Mouse (Mus musculus) small intestine, adult 2 months (tissue): ENCODE data around the gene Dmc1.

Experiments used
- CTCF ChIP-seq: fragments of 200-500 bp; IDR thresholded peaks from 2 replicates; pipeline ENCODE4 v1.5.1; 2012; ENCODE audit warnings: low read depth, mild to moderate bottlenecking, control low read depth, inconsistent platforms, low read length, moderate library complexity, mixed read lengths; ENCODE audit not compliant: insufficient replicate concordance, insufficient read length; ENCODE audit errors: extremely low read depth
- POLR2A ChIP-seq: fragments of 200-500 bp; IDR thresholded peaks from 2 replicates; pipeline ENCODE4 v1.6.1; 2012; ENCODE audit warnings: low read depth, mild to moderate bottlenecking, control low read depth, inconsistent platforms, low read length, moderate library complexity

- no peak for TF ChIP-seq CTCF
- no peak for TF ChIP-seq POLR2A
Measured at GRCm38 (mm10) chr15:79543968-79544367, 60.9 kb downstream of the Dmc1 start.
